Mouse (Mus musculus) right cerebral cortex, postnatal 10 days (tissue): ENCODE measurements at regions not wholly inside any gene's neighbourhood (a gene's known extent, or its start where the extent isn't known, plus 50 kb on each side); places are given as distances from the start of the nearest gene placed in this dataset.

Source experiments
- DNase-seq, 2 experiments: peaks; one replicate each; pipeline ENCODE4 v3.0.0; 2021; ENCODE audit warnings: low spot score in 2 of 2

GRCm38 (mm10) chr9:120812667-120813210 is 116.3 kb upstream of the Ctnnb1 start:
- DNase-seq, result no peak

GRCm38 (mm10) chr9:120814286-120814685 is 114.7 kb upstream of the Ctnnb1 start:
- no peak for DNase-seq

- no peak for DNase-seq
Observed at GRCm38 (mm10) chr9:120818726-120819317, 110.2 kb upstream of the Ctnnb1 start.

- DNase-seq, result no peak
Observed at GRCm38 (mm10) chr9:120820892-120821291, 108.1 kb upstream of the Ctnnb1 start.

GRCm38 (mm10) chr9:120823397-120823796 is 105.6 kb upstream of the Ctnnb1 start:
- DNase-seq, result peak in 1 of 2 experiments; percentile 45

GRCm38 (mm10) chr9:120826266-120826665 is 102.8 kb upstream of the Ctnnb1 start:
- DNase-seq, result no peak

GRCm38 (mm10) chr9:120830526-120830925 is 98.5 kb upstream of the Ctnnb1 start:
- peak in 1 of 2 experiments; percentile 44 for DNase-seq

GRCm38 (mm10) chr9:120834166-120834565 is 94.8 kb upstream of the Ctnnb1 start:
- DNase-seq, result no peak

GRCm38 (mm10) chr9:120835621-120836020 is 93.4 kb upstream of the Ctnnb1 start:
- no peak for DNase-seq

GRCm38 (mm10) chr9:120837431-120838150 is 91.4 kb upstream of the Ctnnb1 start:
- DNase-seq, result no peak

- DNase-seq, result no peak
Observed at GRCm38 (mm10) chr9:120843753-120844152, 85.3 kb upstream of the Ctnnb1 start.

GRCm38 (mm10) chr9:120845538-120845937 is 83.5 kb upstream of the Ctnnb1 start:
- DNase-seq, result peak; percentile 52 to 65

GRCm38 (mm10) chr9:120847649-120848048 is 81.4 kb upstream of the Ctnnb1 start:
- DNase-seq, result peak; percentile 67 to 76

- no peak for DNase-seq
Observed at GRCm38 (mm10) chr9:120848962-120849361, 80.1 kb upstream of the Ctnnb1 start.

- DNase-seq, result no peak
Observed at GRCm38 (mm10) chr9:120850092-120850491, 78.9 kb upstream of the Ctnnb1 start.

- DNase-seq, result peak in 1 of 2 experiments; percentile 59
Observed at GRCm38 (mm10) chr9:120851914-120852313, 77.1 kb upstream of the Ctnnb1 start.

GRCm38 (mm10) chr9:120852572-120852971 is 76.4 kb upstream of the Ctnnb1 start:
- DNase-seq, result no peak

GRCm38 (mm10) chr9:120853032-120853597 is 75.9 kb upstream of the Ctnnb1 start:
- no peak for DNase-seq

GRCm38 (mm10) chr9:120854351-120854750 is 74.7 kb upstream of the Ctnnb1 start:
- DNase-seq, result no peak

- DNase-seq, result peak in 1 of 2 experiments; percentile 51
Observed at GRCm38 (mm10) chr9:120855293-120856050, 73.5 kb upstream of the Ctnnb1 start.

GRCm38 (mm10) chr9:120857849-120858510 is 71.0 kb upstream of the Ctnnb1 start:
- no peak for DNase-seq
